Mouse (Mus musculus) kidney, postnatal 0 days (tissue): ENCODE results near the gene Sh3bgrl2. TPM values are rescaled to one million over a fixed set of nuclear protein-coding genes. Genes with fewer than 3 reads are reported as not detected.

ENCODE experiments used
- ATAC-seq: fragments of 200-750 bp; cut with Nextera tagmentation; replicated peaks from 2 replicates; pipeline ENCODE4 v1.8.0; 2017; ENCODE audit warnings: low read depth, moderate number of reproducible peaks, moderate TSS enrichment, moderate library complexity; ENCODE audit not compliant: low FRiP score
- DNase-seq: peaks from one replicate; pipeline ENCODE4 v3.0.0-alpha.2; 2016; ENCODE audit warnings: low spot score
- H3K27ac ChIP-seq: fragments of 300-500 bp; sonication (generic); 2 replicates; pipeline ENCODE4 v1.5.1; 2014; ENCODE audit warnings: mild to moderate bottlenecking
- H3K27me3 ChIP-seq: fragments of 300-500 bp; sonication (generic); 2 replicates; pipeline ENCODE4 v1.6.1; 2014; ENCODE audit warnings: low read length, mixed read lengths; ENCODE audit not compliant: insufficient read depth
- H3K36me3 ChIP-seq: fragments of 300-500 bp; sonication (generic); 2 replicates; pipeline ENCODE4 v1.6.1; 2014; ENCODE audit warnings: low read length, mixed read lengths; ENCODE audit not compliant: insufficient read depth
- H3K4me1 ChIP-seq: fragments of 300-500 bp; sonication (generic); replicated peaks from 2 replicates; pipeline ENCODE4 v1.6.1; 2014; ENCODE audit warnings: antibody characterized with exemption, low read length, mixed read lengths; ENCODE audit not compliant: insufficient read depth
- H3K4me2 ChIP-seq: fragments of 300-500 bp; sonication (generic); 2 replicates; pipeline ENCODE4 v1.6.1; 2014; ENCODE audit warnings: mild to moderate bottlenecking, low read length, moderate library complexity, mixed read lengths
- H3K4me3 ChIP-seq: fragments of 300-500 bp; sonication (generic); replicated peaks from 2 replicates; pipeline ENCODE4 v1.5.1; 2014; ENCODE audit warnings: low read depth, low read length
- H3K9ac ChIP-seq: fragments of 300-500 bp; sonication (generic); 2 replicates; pipeline ENCODE4 v1.6.1; 2014; ENCODE audit warnings: low read depth, low read length
- H3K9me3 ChIP-seq: fragments of 300-500 bp; sonication (generic); replicated peaks from 2 replicates; pipeline ENCODE4 v1.6.1; 2016; ENCODE audit warnings: low read length, inconsistent platforms, mixed read lengths
- CTCF ChIP-seq: IDR thresholded peaks from 2 replicates; pipeline ENCODE4 v1.5.1; 2016; ENCODE audit warnings: antibody characterized with exemption, low read depth, mild to moderate bottlenecking, moderate library complexity
- WGBS: fragments of 180-500 bp; shearing (Covaris S2); extraction: QIAGEN DNeasy Blood & Tissue Kit; methylation state at CpG from one replicate; pipeline ENCODE4 v1.1.7; 2014; 5-methylcytosine and 5-hydroxymethylcytosine counted together
- polyA plus RNA-seq: library from polyadenylated mRNA; unstranded; fragments of >200 nt; fragmentation: Nextera tagmentation; extraction: Ambion mirVana; gene quantifications from 2 replicates; pipeline ENCODE4 v1.2.1, GENCODE M21; 2015

The Sh3bgrl2 gene
- polyA plus RNA-seq, 1 experiment from 2014 or later: 26.6 TPM

- H3K27me3 ChIP-seq: no peaks in the 10 kb centered on the region
- H3K9me3 ChIP-seq: no peaks in the 10 kb centered on the region
- no peak for TF ChIP-seq CTCF
- H3K27ac ChIP-seq: no peak overlapping the region
- 34% methylated on average over 3 of the region's 3 CpGs for WGBS
- no peak for DNase-seq
- no peak for ATAC-seq
- H3K4me1 ChIP-seq: peaks cover 4% of the 10 kb centered on the region; the same call in 1 of the 2 replicates
- no peak overlapping the region for H3K4me2 ChIP-seq
- no peaks in the 10 kb centered on the region for H3K36me3 ChIP-seq
- H3K9ac ChIP-seq: no peak overlapping the region
- no peak overlapping the region for H3K4me3 ChIP-seq
Measured at GRCm38 (mm10) chr9:83634703-83635102, 86.6 kb downstream of the Sh3bgrl2 start.

DNA sequence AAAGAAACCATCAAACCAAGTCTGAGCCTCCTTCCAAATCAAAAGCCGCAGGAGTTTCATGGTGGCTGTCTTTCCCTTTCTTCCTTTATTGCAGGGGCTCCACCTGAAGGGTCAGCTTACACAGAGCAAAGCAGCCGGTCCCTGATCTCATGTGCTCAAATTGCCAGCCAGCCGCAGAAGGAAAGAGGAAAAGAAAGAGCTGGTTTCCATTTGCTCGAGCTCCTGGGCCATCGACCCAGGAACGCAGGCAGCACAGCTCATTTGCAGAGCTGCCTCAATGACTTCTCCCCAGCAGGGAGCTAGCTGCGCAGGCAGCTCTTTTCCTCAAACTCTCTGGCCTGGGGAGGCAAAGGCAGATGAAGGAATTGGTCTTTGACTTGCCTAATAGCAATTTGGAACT lies 87.9 kb downstream of the Sh3bgrl2 start:
- Histone ChIP-seq H3K4me3 (no peak overlapping the region), H3K4me2 (no peak overlapping the region)
- no peak for ATAC-seq

GRCm38 (mm10) chr9:83643139-83643538 lies 95.0 kb downstream of the Sh3bgrl2 start:
- no peak for TF ChIP-seq CTCF
- 23% methylated on average over 4 of the region's 4 CpGs for WGBS
- H3K9me3 ChIP-seq: no peaks in the 10 kb centered on the region
- no peaks in the 10 kb centered on the region for H3K4me1 ChIP-seq
- no peak overlapping the region for H3K4me2 ChIP-seq
- no peak overlapping the region for H3K27ac ChIP-seq
- H3K27me3 ChIP-seq: no peaks in the 10 kb centered on the region
- ATAC-seq (peak; percentile 43; the same call in 1 of the 2 replicates), DNase-seq (peak; percentile 44)
- H3K36me3 ChIP-seq: no peaks in the 10 kb centered on the region
- H3K9ac ChIP-seq: no peak overlapping the region
- H3K4me3 ChIP-seq: no peak overlapping the region

More for the DNA sequence above, 87.9 kb downstream of the Sh3bgrl2 start:
- no peak overlapping the region for H3K27ac ChIP-seq
- TF ChIP-seq CTCF: no peak
- H3K27me3 ChIP-seq: no peaks in the 10 kb centered on the region
- H3K9me3 ChIP-seq: no peaks in the 10 kb centered on the region
- 7% methylated on average over 7 of the region's 7 CpGs for WGBS
- DNase-seq: peak; percentile 27
- H3K4me1 ChIP-seq: peaks cover 4% of the 10 kb centered on the region; the same call in 1 of the 2 replicates
- no peak overlapping the region for H3K9ac ChIP-seq
- H3K36me3 ChIP-seq: no peaks in the 10 kb centered on the region

GRCm38 (mm10) chr9:83643833-83644232 lies 95.7 kb downstream of the Sh3bgrl2 start:
- TF ChIP-seq CTCF: no peak
- DNase-seq (no peak), ATAC-seq (no peak)
- no peak overlapping the region for H3K9ac ChIP-seq
- no peaks in the 10 kb centered on the region for H3K4me1 ChIP-seq
- H3K27me3 ChIP-seq: no peaks in the 10 kb centered on the region
- WGBS: 63% methylated on average over 4 of the region's 4 CpGs
- H3K36me3 ChIP-seq: no peaks in the 10 kb centered on the region
- no peak overlapping the region for H3K4me3 ChIP-seq
- H3K4me2 ChIP-seq: no peak overlapping the region
- no peaks in the 10 kb centered on the region for H3K9me3 ChIP-seq
- H3K27ac ChIP-seq: no peak overlapping the region

DNA sequence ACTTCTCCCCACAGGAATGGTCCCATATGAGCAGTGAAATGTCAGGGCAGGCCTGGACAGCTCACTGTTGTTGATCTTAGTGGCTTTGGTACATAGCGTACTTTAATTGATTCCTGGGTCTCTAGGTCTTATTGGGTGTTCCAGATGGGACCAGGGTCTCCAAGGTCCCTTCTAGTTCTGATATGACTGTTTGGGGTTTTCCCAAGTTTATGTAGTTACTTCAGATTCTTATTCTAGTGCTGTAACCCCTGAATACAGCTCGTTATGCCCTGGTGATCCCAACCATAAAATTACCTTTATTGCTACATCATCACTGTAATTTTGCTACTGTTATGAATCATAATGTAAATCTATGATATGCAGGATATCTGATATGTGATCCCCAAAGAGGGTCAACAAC lies 98.1 kb downstream of the Sh3bgrl2 start:
- Histone ChIP-seq H3K36me3 (no peaks in the 10 kb centered on the region), H3K27ac (no peak overlapping the region), H3K9ac (no peak overlapping the region), H3K9me3 (no peaks in the 10 kb centered on the region), H3K4me1 (no peaks in the 10 kb centered on the region), H3K27me3 (no peaks in the 10 kb centered on the region), H3K4me3 (no peak overlapping the region), H3K4me2 (no peak overlapping the region)
- 89% methylated on average over 2 of the region's 2 CpGs for WGBS
- ATAC-seq: no peak
- no peak for TF ChIP-seq CTCF
- no peak for DNase-seq

DNA sequence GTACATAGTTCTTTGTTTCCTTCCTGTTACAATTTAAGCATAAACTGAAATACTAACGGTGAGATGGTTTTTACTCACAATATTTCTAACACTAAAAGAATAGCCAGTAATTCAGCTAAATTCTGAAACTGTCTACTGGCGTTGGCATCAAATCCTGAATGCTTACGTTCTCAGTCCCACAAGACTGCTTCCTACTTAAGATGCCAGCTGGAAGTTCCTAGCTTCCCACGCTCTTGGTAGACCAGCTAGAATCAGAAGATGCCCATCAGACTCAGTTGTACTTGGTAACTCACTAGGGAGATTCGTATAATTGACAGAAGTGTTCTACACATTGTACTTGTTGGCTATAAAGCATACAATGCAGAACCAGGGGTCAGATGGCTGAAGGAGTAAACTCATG lies 98.6 kb downstream of the Sh3bgrl2 start:
- ATAC-seq (no peak), DNase-seq (no peak)
- H3K27me3 ChIP-seq: no peaks in the 10 kb centered on the region
- no peaks in the 10 kb centered on the region for H3K9me3 ChIP-seq
- no peak overlapping the region for H3K4me2 ChIP-seq
- H3K9ac ChIP-seq: no peak overlapping the region
- H3K36me3 ChIP-seq: no peaks in the 10 kb centered on the region
- WGBS: 92% methylated on average over 5 of the region's 5 CpGs
- H3K4me1 ChIP-seq: no peaks in the 10 kb centered on the region
- no peak for TF ChIP-seq CTCF
- no peak overlapping the region for H3K4me3 ChIP-seq
- H3K27ac ChIP-seq: no peak overlapping the region
